In genomic region chr16:74227285-74227684, GRCm38 (mm10) we compare ENCODE assay signal across 18 mouse cellular contexts.
DNase-seq lines count a peak whose midpoint lies in the region; ATAC-seq and TF ChIP-seq lines count a peak whose summit lies in the region.
"Had no signal": no experiment of that assay in that cellular context is flagged by ENCODE, and none has a peak within 500 bp of the region (broad histone marks: within the 10 kb centered on the region; RNA-seq: fewer than 3 reads in every experiment).

No protein-coding gene starts in this region.

- no peak for TF ChIP-seq CTCF in kidney, adult 2 months (conservative IDR thresholded peaks at IDR 0.05; ENCODE audit: insufficient read depth, insufficient read length, low read depth, low read length)

- no peak overlapping the region for H3K9ac ChIP-seq in midbrain, embryonic 14.5 days (replicated peaks; ENCODE audit: low read length)
- H3K9ac ChIP-seq in midbrain, embryonic 11.5 days (ENCODE audit: low read length): no peak overlapping the region
- no peak overlapping the region for H3K9ac ChIP-seq in neural tube, embryonic 15.5 days (replicated peaks)
- H3K9ac ChIP-seq: embryonic facial prominence, embryonic 15.5 days; forebrain, postnatal 0 days; heart, embryonic 15.5 days; liver, embryonic 15.5 days had no signal

- H3K27me3 ChIP-seq in kidney, adult 2 months (replicated peaks; ENCODE audit: control insufficient read depth, insufficient read depth, low read length): no peaks in the 10 kb centered on the region
- no peaks in the 10 kb centered on the region for H3K27me3 ChIP-seq in midbrain, embryonic 14.5 days (ENCODE audit: control insufficient read depth, insufficient read depth, low read length)
- no peaks in the 10 kb centered on the region for H3K27me3 ChIP-seq in midbrain, embryonic 11.5 days (ENCODE audit: control insufficient read depth, insufficient read depth, low read length)
- H3K27me3 ChIP-seq in neural tube, embryonic 15.5 days (replicated peaks): no peaks in the 10 kb centered on the region
- H3K27me3 ChIP-seq: embryonic facial prominence, embryonic 15.5 days; heart, embryonic 15.5 days; liver, embryonic 15.5 days had no signal

- no peaks in the 10 kb centered on the region for H3K36me3 ChIP-seq in kidney, adult 2 months (ENCODE audit: control insufficient read depth, insufficient read depth, low read length)
- no peaks in the 10 kb centered on the region for H3K36me3 ChIP-seq in midbrain, embryonic 14.5 days (ENCODE audit: control insufficient read depth, insufficient read depth, low read length)
- no peaks in the 10 kb centered on the region for H3K36me3 ChIP-seq in midbrain, embryonic 11.5 days (ENCODE audit: control insufficient read depth, insufficient read depth, low read length)
- no peaks in the 10 kb centered on the region for H3K36me3 ChIP-seq in neural tube, embryonic 15.5 days
- H3K36me3 ChIP-seq: embryonic facial prominence, embryonic 15.5 days; heart, embryonic 15.5 days; liver, embryonic 15.5 days had no signal

- H3K4me1 ChIP-seq in kidney, adult 2 months (ENCODE audit: control insufficient read depth, insufficient read depth, low read length): no peaks in the 10 kb centered on the region
- H3K4me1 ChIP-seq in midbrain, embryonic 14.5 days (ENCODE audit: control insufficient read depth, insufficient read depth, low read length): no peaks in the 10 kb centered on the region
- no peaks in the 10 kb centered on the region for H3K4me1 ChIP-seq in midbrain, embryonic 11.5 days (ENCODE audit: control insufficient read depth, insufficient read depth, low read length)
- H3K4me1 ChIP-seq in neural tube, embryonic 15.5 days: no peaks in the 10 kb centered on the region
- H3K4me1 ChIP-seq: embryonic facial prominence, embryonic 15.5 days; heart, embryonic 15.5 days; liver, embryonic 15.5 days had no signal

- H3K9me3 ChIP-seq in midbrain, embryonic 14.5 days (ENCODE audit: control insufficient read depth, low read length): no peaks in the 10 kb centered on the region
- H3K9me3 ChIP-seq in midbrain, embryonic 11.5 days (ENCODE audit: control insufficient read depth, low read length): no peaks in the 10 kb centered on the region
- no peaks in the 10 kb centered on the region for H3K9me3 ChIP-seq in neural tube, embryonic 15.5 days (replicated peaks)
- H3K9me3 ChIP-seq: embryonic facial prominence, embryonic 15.5 days; heart, embryonic 15.5 days; liver, embryonic 15.5 days had no signal

- no peak overlapping the region for H3K4me3 ChIP-seq in kidney, adult 2 months (ENCODE audit: insufficient read depth, low read depth, low read length)
- no peak overlapping the region for H3K4me3 ChIP-seq in midbrain, embryonic 14.5 days (replicated peaks; ENCODE audit: low read depth, low read length)
- no peak overlapping the region for H3K4me3 ChIP-seq in midbrain, embryonic 11.5 days (ENCODE audit: low read depth, low read length)
- no peak overlapping the region for H3K4me3 ChIP-seq in neural tube, embryonic 15.5 days (replicated peaks)
- H3K4me3 ChIP-seq: embryonic facial prominence, embryonic 15.5 days; heart, embryonic 15.5 days; liver, embryonic 15.5 days had no signal

- H3K27ac ChIP-seq in kidney, adult 2 months (ENCODE audit: insufficient read depth, low read depth, low read length): no peak overlapping the region
- no peak overlapping the region for H3K27ac ChIP-seq in midbrain, embryonic 14.5 days (replicated peaks; ENCODE audit: low read depth, low read length)
- no peak overlapping the region for H3K27ac ChIP-seq in midbrain, embryonic 11.5 days (ENCODE audit: low read depth, low read length)
- no peak overlapping the region for H3K27ac ChIP-seq in neural tube, embryonic 15.5 days (replicated peaks)
- H3K27ac ChIP-seq: embryonic facial prominence, embryonic 15.5 days; heart, embryonic 15.5 days; liver, embryonic 15.5 days had no signal

- DNase-seq in kidney, adult 2 months: peak; percentile 8
- no peak for DNase-seq in kidney, postnatal 14 days
- DNase-seq in midbrain, embryonic 14.5 days: peak; percentile 56
- DNase-seq in midbrain, embryonic 11.5 days (ENCODE audit: low spot score, missing footprints): no peak
- peak; percentile 71 for DNase-seq in embryo, embryonic 10.5 days (ENCODE audit: low spot score)
- no peak for DNase-seq in frontal cortex, adult 2 months (ENCODE audit: extremely low spot score in 1 of 2, low spot score in 1 of 2)
- DNase-seq: adrenal gland, postnatal 10 days; forebrain, postnatal 0 days; gastrocnemius, postnatal 25 days; kidney, postnatal 10 days; left cerebral cortex, postnatal 4 days; right cerebral cortex, postnatal 25 days; thymus, adult 2 months had no signal

- no peak for ATAC-seq in midbrain, embryonic 14.5 days (ENCODE audit: low FRiP score, low TSS enrichment)
- ATAC-seq in midbrain, embryonic 11.5 days (ENCODE audit: low FRiP score): no peak
- no peak for ATAC-seq in neural tube, embryonic 15.5 days (ENCODE audit: low FRiP score)
- ATAC-seq: forebrain, postnatal 0 days; hindbrain, embryonic 16.5 days had no signal

- H3K4me2 ChIP-seq in midbrain, embryonic 14.5 days (ENCODE audit: low read length): no peak overlapping the region
- no peak overlapping the region for H3K4me2 ChIP-seq in midbrain, embryonic 11.5 days
- no peak overlapping the region for H3K4me2 ChIP-seq in neural tube, embryonic 15.5 days
- H3K4me2 ChIP-seq: embryonic facial prominence, embryonic 15.5 days; heart, embryonic 15.5 days; liver, embryonic 15.5 days had no signal

- TF ChIP-seq POLR2A in kidney, adult 2 months (IDR thresholded peaks at IDR 0.05; ENCODE audit: low read depth, low read length): no peak

Comparison
In these comparisons a context has a peak if more than half of its experiments do, and no peak if none do; other contexts are left out.
1. DNase-seq: peak in kidney, adult 2 months (single experiment), midbrain, embryonic 14.5 days (single experiment) and embryo, embryonic 10.5 days (single experiment); none in kidney, postnatal 14 days (single experiment), midbrain, embryonic 11.5 days (single experiment) and frontal cortex, adult 2 months (0 of 2).